Mouse (Mus musculus): ENCODE data around the gene Six1.
"Not testable (repeated sequence)": the region's sequence is repeated elsewhere in the genome, so short reads cannot be mapped to it uniquely, and the experiment has no call there.

Six1 gene

GRCm38 (mm10) chr12:73053668-73054241 is at the start of gene Six1:
TSS of gene Six1 (minus strand) at chr12:73053887.
- DNase-seq (ENCODE audit: low spot score in 2 of 2), result no peak

DNA sequence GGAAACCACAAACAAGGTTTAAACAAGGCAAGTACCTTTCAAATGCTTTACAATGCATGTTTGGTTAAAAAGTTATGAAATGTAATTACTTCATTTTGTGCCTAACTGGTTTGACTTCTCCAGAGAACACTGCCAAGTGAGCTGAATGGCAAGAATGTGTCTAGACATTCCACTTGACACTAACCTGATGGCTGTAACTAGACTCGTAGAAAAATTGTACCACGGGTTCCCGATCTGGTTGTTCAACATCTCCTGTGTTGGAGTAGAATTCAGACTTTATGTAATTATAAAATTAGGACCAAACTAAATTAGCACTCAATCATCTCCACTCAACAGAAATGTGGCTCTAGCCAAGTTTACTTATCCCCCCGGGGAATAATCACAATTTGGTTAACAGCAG is 44.9 kb upstream of the Six1 start:
- DNase-seq (ENCODE audit: low spot score in 2 of 2), result no peak

- not testable (repeated sequence) for DNase-seq (ENCODE audit: low spot score in 2 of 2)
Observed at GRCm38 (mm10) chr12:73096177-73096576, 42.5 kb upstream of the Six1 start.

DNA sequence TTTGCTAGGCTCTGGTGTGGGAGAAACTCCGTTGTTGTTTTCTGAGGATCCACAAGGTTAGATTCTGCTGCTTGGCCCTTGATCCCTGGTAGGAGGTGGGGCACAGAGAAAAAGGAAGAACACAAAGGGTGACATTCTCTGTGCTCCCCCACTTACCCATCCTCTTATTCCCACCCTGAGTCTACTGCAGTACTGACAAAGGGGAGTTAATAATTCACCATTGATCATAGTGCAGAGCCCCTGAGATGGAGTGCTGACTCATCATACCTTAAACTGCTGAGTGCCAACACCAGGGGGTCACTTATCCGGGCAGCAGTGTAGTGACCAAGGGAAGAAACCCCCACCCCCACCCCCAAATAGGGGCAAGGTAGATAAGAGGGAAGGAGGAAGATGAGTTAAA is 40.9 kb upstream of the Six1 start:
- DNase-seq (ENCODE audit: low spot score in 2 of 2), result no peak

DNA sequence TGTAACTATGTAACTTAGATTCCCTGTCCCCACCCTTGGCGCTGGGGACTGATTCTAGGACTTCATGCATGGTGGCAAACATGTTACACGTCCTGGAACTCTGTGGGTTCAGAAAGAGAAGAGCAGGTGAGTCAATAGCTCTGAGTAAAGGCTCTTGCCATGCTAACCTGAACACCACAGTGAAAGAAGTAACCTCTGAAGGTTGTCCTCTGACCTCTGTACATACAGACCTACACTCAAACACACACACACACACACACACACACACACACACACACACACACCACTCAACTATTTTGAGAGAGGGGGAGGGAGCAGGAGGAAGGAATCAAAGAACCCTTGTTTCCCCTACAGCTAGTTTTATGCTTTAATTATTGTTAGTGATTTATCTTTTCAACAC is 40.5 kb upstream of the Six1 start:
- no peak for DNase-seq (ENCODE audit: low spot score in 2 of 2)

DNA sequence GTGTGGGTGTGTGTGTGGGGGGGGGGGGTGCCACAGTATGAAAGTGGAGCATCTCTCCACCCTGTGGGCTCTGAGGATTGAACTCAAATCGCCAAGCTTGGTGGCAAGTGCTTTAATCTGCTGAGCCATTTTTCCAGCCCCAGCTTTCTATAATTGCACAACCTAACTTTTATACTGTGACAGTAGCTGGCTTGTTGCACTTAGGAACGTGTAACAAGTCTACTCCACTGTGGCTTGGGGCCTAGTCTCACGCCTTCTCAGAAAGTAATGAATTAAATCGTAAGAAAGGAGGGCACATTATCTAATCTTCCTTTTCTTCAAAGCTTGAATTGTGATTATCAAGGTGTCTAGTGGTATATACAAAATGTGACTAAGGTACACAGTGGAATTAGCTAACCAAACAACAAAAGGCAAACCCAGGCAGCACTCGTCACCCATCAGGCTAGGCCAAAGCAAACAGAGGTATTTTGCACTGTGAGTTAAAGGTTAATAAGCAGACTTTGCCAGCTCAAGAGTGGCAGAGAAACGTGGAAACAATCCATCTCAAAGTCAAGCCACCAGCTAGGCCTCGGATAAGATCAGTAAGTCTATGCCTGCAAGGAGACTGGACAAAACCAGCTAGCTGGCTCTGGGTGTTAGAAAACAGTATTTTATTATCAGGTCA is 37.1 kb upstream of the Six1 start:
- DNase-seq (ENCODE audit: low spot score in 2 of 2), result no peak

GRCm38 (mm10) chr12:73088911-73089310 is 35.2 kb upstream of the Six1 start:
- no peak for DNase-seq (ENCODE audit: low spot score in 2 of 2)

DNA sequence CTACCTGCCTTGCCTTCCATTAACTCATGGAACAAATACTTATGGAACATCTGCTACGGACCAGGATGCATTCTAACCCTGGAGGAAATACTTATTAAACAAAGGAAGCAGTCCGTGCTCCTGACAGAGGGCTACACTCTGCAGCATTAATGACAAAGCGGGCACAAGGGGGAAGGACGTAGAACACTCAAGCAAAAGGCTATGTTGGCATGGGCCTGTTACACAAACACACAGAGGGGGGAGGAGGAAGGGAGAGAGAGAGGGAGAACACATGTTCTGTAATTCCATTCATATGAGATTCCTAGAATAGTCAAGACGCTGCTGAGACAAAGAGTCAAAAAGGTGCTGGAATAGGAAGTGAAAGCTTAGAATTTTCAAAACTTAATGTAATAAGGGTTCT is 34.8 kb upstream of the Six1 start:
- no peak for DNase-seq (ENCODE audit: low spot score in 2 of 2)

- DNase-seq (ENCODE audit: low spot score in 2 of 2), result no peak
Observed at GRCm38 (mm10) chr12:73087086-73087485, 33.4 kb upstream of the Six1 start.

DNA sequence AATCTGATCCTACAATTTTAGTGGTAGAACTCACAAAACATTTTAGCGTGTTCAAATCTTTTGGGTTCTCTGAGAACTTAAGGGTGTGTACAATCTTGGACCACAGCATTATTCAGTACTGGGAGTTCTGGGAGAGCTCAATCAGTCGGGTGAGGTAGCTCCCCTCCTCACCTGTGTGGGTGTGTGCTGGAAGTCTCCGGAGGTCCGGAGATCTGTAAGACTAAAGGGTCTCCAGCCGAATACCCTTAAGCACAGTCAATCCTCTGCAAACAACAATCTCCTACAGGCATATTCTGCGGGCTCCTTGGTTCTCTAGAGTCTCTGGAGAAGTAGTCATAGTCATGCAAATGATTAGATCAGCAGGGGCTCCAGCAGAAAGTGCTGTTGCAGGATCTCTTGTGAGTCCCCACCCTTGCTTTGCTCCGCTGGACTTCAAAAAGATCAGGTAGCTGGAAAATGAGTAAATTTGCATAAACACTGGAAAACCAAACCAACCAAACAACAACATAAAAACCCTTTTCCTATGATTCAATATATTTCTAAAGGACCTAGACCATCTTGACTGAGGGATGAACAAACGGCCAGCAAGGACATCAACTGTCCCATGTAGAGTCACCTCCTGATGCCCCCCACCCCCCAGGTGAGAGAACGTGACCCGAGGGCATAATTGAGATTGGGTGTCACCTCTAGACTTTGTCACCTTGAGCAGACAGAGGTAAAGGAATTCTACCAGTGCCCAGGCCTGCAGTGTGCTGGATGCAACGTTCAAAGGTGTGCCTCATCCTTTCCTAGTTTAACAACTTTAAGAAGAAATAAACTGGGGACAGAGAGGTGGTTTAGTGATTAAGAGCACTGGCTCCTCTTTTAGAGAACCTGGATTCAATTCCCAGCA is 32.3 kb upstream of the Six1 start:
- no peak for DNase-seq (ENCODE audit: low spot score in 2 of 2)

- DNase-seq (ENCODE audit: low spot score in 2 of 2), result no peak
Observed at GRCm38 (mm10) chr12:73083773-73084172, 30.1 kb upstream of the Six1 start.

GRCm38 (mm10) chr12:73081828-73082227 is 28.1 kb upstream of the Six1 start:
- not testable (repeated sequence) for DNase-seq (ENCODE audit: low spot score in 2 of 2)

DNA sequence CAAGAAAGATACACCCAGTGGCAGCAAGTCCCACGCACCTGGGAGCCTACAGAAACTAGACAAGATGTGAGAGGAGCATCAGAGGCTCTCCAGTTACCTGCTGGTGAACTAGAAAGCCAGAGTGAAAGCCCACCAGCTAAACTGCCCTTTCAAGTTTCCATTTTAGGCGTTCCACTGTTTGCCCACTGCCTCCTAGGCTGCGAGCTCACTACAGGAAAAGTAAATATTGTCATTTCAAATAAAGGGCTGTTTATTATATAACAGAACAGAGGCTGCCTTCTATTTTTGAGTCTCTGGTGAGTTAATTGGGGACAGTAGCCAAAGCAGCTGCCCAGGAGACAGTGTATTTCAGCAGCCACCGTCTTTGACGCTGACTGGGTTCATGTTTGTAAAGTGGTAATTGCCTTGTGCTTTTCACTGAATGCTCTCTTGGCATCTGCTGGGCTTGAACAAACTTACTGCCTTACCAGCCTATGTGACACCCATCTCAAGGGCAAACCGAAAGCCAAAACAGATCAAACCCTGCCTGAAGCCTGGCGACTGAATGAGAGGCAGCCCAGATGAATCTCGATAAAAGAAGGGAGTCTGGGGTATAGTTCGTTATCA is 7.2 kb upstream of the Six1 start:
- DNase-seq (ENCODE audit: low spot score in 2 of 2), result no peak

- DNase-seq (ENCODE audit: low spot score in 2 of 2), result no peak
Observed at GRCm38 (mm10) chr12:73057492-73057891, 3.8 kb upstream of the Six1 start.

- DNase-seq (ENCODE audit: low spot score in 2 of 2), result no peak
Observed at GRCm38 (mm10) chr12:73055451-73055850, 1.8 kb upstream of the Six1 start.

- no peak for DNase-seq (ENCODE audit: low spot score in 2 of 2)
Observed at GRCm38 (mm10) chr12:73054576-73055185, 994 bp upstream of the Six1 start.

- no peak for DNase-seq (ENCODE audit: low spot score in 2 of 2)
Observed at GRCm38 (mm10) chr12:73052651-73053591, 766 bp downstream of the Six1 start.

GRCm38 (mm10) chr12:73052036-73052650 is 1.5 kb downstream of the Six1 start:
- no peak for DNase-seq (ENCODE audit: low spot score in 2 of 2)

- DNase-seq (ENCODE audit: low spot score in 2 of 2), result no peak
Observed at GRCm38 (mm10) chr12:73050811-73051580, 2.7 kb downstream of the Six1 start.

DNA sequence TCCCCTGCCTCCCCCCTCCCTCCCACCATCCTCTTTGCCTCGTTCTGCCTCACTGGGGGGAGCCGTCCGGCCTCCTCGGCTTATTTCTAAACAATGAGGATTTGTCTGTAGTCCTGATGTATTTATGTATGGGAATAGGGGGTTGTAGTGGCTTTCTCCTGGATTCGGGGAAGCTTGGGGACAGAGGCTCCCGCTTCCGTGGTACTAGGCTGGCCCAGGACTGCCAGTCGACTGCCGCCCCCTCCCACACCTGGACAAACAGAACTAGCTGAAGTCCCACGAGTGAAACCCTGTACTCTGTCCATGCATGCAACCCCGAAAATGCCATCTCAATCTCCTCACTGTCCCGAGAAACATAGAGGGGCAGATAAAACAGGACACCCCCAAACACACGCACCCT is 3.4 kb downstream of the Six1 start:
- no peak for DNase-seq (ENCODE audit: low spot score in 2 of 2)
